Mouse (Mus musculus) embryonic stem cell, embryonic (primary cell): ENCODE data around the gene Adamtsl4.

Experiments
- CTCF ChIA-PET, 4 experiments: fragments of 300-600 bp in 2 of 4; fragments of 350-600 bp in 2 of 4; sonication (Branson Sonifier 250); formaldehyde crosslinking; loops; one replicate each; lab custom pipeline; 2022; ENCODE audit warnings: inconsistent platforms in 2 of 4; lab: Charles Lee
- POLR2A ChIA-PET, 4 experiments: fragments of 300-600 bp in 2 of 4; fragments of 350-600 bp in 2 of 4; sonication (Branson Sonifier 250); formaldehyde crosslinking; loops; one replicate each; lab custom pipeline; 2022; ENCODE audit warnings: antibody characterized with exemption in 4 of 4, inconsistent platforms in 1 of 4; lab: Charles Lee

Adamtsl4 gene

GRCm38 (mm10) chr3:95662724-95663449 lies 24.8 kb downstream of the Adamtsl4 start:
- CTCF ChIA-PET, result interaction anchor here in 3 of 4 experiments (0.6 to 3.3 kb wide), 7 partner anchors 11 to 29 kb away, joined by 3 to 23 read pairs (median 6); no protein-coding TSS in a partner anchor

DNA sequence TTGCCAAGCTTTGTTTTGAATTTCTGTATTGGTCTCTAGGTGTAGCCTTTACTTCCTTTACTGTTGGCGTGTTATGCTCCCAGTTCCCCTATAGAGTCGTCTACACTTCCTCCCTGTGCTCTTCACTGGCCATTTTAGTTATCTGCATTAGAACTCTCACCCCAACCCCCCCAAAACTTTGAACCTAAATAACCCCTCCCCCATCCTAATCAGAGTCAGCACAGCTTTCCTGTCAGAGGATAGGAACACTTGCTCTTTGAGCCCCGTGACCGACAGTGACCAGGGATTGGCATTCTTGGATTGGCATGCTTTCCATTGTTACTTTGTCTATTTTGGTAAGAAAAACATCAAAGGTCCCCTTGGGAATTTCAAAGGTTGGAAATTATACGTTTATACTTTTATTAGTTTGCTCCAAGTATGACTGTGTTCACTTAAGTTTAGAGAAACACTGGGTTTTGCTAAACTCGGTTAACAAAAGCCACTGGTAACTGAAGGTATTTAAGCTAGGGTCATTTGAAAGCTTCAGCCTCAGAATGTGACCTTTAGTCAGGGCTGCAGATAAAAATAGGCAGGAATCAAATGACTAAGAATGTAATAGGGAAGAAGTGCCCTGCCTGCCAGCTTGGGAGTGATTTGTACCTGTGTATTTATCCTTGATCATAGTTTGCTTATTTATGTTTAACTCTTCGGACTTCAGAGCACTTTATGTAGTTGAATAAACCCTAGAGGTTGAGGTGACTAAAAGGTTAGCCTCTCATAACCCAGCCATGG lies 25.6 kb downstream of the Adamtsl4 start:
- ChIA-PET CTCF (interaction anchor here in 1 of 4 experiments (0.7 to 1.0 kb wide), 2 partner anchors 24 to 276 kb away, joined by 3 read pairs; no protein-coding TSS in a partner anchor), POLR2A (interaction anchor here (0.6 to 56.4 kb wide), 23 partner anchors 3 to 633 kb away, joined by 3 to 4534 read pairs (median 20); partner anchors contain the start of genes Ensa (in 4 of the 4), Mcl1 (in 3 of the 4), Adamtsl4 (in 2 of the 4) and Golph3l (in 1 of the 4))

More at GRCm38 (mm10) chr3:95662724-95663449, 24.8 kb downstream of the Adamtsl4 start:
- POLR2A ChIA-PET, result interaction anchor here (0.7 to 56.4 kb wide), 28 partner anchors 2 to 634 kb away, joined by 3 to 4534 read pairs (median 12); partner anchors contain the start of genes Ensa (in 3 of the 4), Mcl1 (in 3 of the 4), Adamtsl4 (in 2 of the 4) and Golph3l (in 1 of the 4)

DNA sequence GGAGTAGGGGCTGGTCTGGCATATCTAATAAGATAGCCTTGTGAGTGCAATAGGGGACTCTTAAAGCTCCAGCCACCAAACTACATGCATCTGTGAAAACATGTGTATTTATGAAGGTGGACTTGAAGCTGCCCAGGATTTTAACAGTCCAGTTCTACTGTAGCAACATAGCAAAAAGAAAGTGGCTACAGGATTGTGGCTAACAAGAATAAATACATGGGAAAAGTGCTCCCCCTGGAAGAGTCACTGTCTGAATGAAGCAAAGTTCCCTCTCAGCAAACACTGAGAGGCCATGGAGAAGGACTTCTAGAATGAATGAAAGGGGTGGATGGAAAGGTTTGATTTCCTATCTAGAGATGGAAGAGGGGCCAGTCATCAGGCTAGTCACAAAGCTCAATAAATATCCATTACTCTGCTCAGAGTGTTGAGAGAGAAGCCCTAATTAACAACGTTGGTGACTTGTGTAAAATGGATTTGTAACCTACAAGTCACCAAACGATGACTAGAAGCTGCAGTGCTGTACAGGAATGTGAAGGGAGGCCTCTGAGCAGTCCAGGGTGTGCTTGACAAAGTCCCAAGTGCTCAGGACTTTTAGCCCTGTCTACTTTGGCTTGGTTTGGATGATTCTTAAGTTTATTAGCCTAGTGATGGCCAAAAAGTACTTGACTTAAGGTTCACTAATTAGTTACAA lies 26.8 kb downstream of the Adamtsl4 start:
- CTCF ChIA-PET, result interaction anchor here in 2 of 4 experiments (0.6 to 1.5 kb wide), 2 partner anchors 9 to 15 kb away, joined by 3 read pairs; no protein-coding TSS in a partner anchor
- POLR2A ChIA-PET, result interaction anchor here (0.6 to 56.4 kb wide), 17 partner anchors 3 to 74 kb away, joined by 3 to 4534 read pairs (median 76); partner anchors contain the start of genes Ensa (in 4 of the 4), Mcl1 (in 3 of the 4), Adamtsl4 (in 2 of the 4) and Golph3l (in 1 of the 4)

- POLR2A ChIA-PET, result interaction anchor here in 3 of 4 experiments (1.8 to 56.4 kb wide), 8 partner anchors 2 to 75 kb away, joined by 4 to 4534 read pairs (median 2718); partner anchors contain the start of genes Mcl1 (in 3 of the 3), Adamtsl4 (in 2 of the 3) and Ensa (in 2 of the 3)
- CTCF ChIA-PET, result interaction anchor here in 1 of 4 experiments (1.5 kb wide), 1 partner anchor 16 kb away, joined by 3 read pairs; no protein-coding TSS in a partner anchor
These were observed 27.8 kb downstream of the Adamtsl4 start for GRCm38 (mm10) chr3:95659948-95660347.

DNA sequence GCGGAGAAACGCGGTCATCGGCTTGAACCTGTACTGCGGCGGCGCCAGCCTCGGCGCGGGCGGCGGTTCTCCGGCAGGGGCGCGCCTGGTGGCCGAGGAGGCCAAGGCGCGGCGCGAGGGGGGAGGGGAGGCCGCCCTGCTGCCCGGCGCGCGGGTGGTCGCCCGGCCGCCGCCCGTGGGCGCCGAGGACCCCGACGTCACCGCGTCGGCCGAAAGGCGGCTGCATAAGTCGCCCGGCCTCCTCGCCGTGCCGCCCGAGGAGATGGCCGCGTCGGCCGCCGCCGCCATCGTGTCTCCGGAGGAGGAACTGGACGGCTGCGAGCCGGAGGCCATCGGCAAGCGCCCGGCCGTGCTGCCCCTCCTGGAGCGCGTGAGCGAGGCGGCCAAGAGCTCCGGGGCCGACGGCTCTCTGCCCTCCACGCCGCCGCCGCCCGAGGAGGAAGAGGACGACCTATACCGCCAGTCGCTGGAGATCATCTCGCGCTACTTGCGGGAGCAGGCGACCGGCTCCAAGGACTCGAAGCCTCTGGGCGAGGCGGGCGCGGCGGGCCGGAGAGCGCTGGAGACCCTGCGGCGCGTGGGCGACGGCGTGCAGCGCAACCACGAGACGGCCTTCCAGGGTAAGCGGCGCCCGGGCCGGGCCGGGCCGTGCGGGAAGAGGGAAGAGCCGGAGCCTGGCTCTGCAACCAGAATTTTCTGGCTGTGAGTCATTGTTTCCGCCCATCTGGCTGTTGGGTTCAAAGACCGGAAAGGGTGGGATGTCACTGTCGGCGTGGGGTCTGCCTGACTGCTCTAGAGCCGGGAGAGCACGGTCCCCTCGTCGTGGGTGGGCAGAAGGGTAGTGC lies 28.6 kb downstream of the Adamtsl4 start:
- CTCF ChIA-PET, result interaction anchor here in 1 of 4 experiments (1.5 kb wide), 1 partner anchor 17 kb away, joined by 3 read pairs; no protein-coding TSS in a partner anchor
- POLR2A ChIA-PET, result interaction anchor here (0.5 to 56.4 kb wide), 9 partner anchors 1 to 277 kb away, joined by 3 to 4534 read pairs (median 978); partner anchors contain the start of genes Mcl1 (in 3 of the 4), Adamtsl4 (in 2 of the 4) and Ensa (in 2 of the 4)

GRCm38 (mm10) chr3:95658236-95658867 lies 29.4 kb downstream of the Adamtsl4 start, which contains the start of gene Mcl1:
Mcl1 (plus strand) TSS chr3:95658788.
- ChIA-PET POLR2A (interaction anchor here in 3 of 4 experiments (0.5 to 56.4 kb wide), 10 partner anchors 0 to 278 kb away, joined by 3 to 4534 read pairs (median 978); partner anchors contain the start of genes Mcl1 (in 3 of the 3), Adamtsl4 (in 2 of the 3), Ensa (in 2 of the 3) and Golph3l (in 1 of the 3)), CTCF (interaction anchor here in 2 of 4 experiments (0.7 to 3.0 kb wide), 2 partner anchors 18 to 19 kb away, joined by 3 to 12 read pairs; no protein-coding TSS in a partner anchor)

DNA sequence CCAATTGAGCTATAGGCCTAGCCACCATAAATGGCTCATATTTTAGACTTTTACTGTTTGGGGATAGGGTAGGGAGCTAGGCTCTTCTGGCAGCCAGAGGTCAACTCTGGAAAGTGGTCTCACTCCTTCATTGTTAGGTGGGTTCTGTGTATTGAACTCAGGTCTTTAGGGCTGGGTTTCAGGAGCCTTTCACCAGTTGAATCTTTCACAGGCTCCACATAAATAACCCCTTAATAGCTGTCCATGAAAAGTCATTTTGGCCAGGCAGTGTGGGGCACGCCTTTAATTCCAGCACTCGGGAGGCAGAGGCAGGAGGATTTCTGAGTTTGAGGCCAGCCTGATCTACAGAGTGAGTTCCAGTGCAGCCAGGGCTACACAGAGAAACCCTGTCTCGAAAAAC lies 30.0 kb downstream of the Adamtsl4 start:
- ChIA-PET CTCF (interaction anchor here in 2 of 4 experiments (0.7 to 3.0 kb wide), 2 partner anchors 19 kb away, joined by 3 to 12 read pairs; no protein-coding TSS in a partner anchor), POLR2A (interaction anchor here (0.6 to 56.4 kb wide), 15 partner anchors 6 to 612 kb away, joined by 3 to 4534 read pairs (median 7); partner anchors contain the start of genes Ensa (in 3 of the 4), Mcl1 (in 3 of the 4), Adamtsl4 (in 2 of the 4) and Golph3l (in 1 of the 4))

GRCm38 (mm10) chr3:95657108-95657507 lies 30.6 kb downstream of the Adamtsl4 start:
- ChIA-PET CTCF (interaction anchor here in 2 of 4 experiments (0.6 to 3.0 kb wide), 2 partner anchors 19 to 24 kb away, joined by 3 to 12 read pairs; no protein-coding TSS in a partner anchor), POLR2A (interaction anchor here (0.7 to 56.4 kb wide), 15 partner anchors 6 to 612 kb away, joined by 3 to 4534 read pairs (median 7); partner anchors contain the start of genes Ensa (in 3 of the 4), Mcl1 (in 3 of the 4), Adamtsl4 (in 2 of the 4) and Hist2h2bb (in 1 of the 4))

- CTCF ChIA-PET, result interaction anchor here in 2 of 4 experiments (0.9 to 3.0 kb wide), 3 partner anchors 10 to 31 kb away, joined by 3 to 12 read pairs (median 4); partner anchors contain the start of gene Ensa (in 1 of the 2)
- POLR2A ChIA-PET, result interaction anchor here (0.5 to 56.4 kb wide), 15 partner anchors 4 to 515 kb away, joined by 3 to 4534 read pairs (median 6); partner anchors contain the start of genes Ensa (in 3 of the 4), Mcl1 (in 3 of the 4) and Adamtsl4 (in 2 of the 4)
These were observed 32.3 kb downstream of the Adamtsl4 start for GRCm38 (mm10) chr3:95655437-95655836.

GRCm38 (mm10) chr3:95654371-95654770 lies 33.3 kb downstream of the Adamtsl4 start:
- POLR2A ChIA-PET, result interaction anchor here (0.5 to 56.4 kb wide), 20 partner anchors 3 to 583 kb away, joined by 3 to 4534 read pairs (median 8); partner anchors contain the start of genes Ensa (in 3 of the 4), Mcl1 (in 3 of the 4) and Adamtsl4 (in 2 of the 4)

GRCm38 (mm10) chr3:95653473-95654034 lies 34.2 kb downstream of the Adamtsl4 start:
- ChIA-PET CTCF (interaction anchor here in 3 of 4 experiments (0.7 to 5.8 kb wide), 6 partner anchors 19 to 22 kb away, joined by 3 to 60 read pairs (median 6); no protein-coding TSS in a partner anchor), POLR2A (interaction anchor here (0.5 to 56.4 kb wide), 23 partner anchors 2 to 1287 kb away, joined by 3 to 4534 read pairs (median 6); partner anchors contain the start of genes Ensa (in 3 of the 4), Mcl1 (in 3 of the 4) and Adamtsl4 (in 2 of the 4))

More at GRCm38 (mm10) chr3:95654371-95654770, 33.3 kb downstream of the Adamtsl4 start:
- CTCF ChIA-PET, result interaction anchor here in 1 of 4 experiments (5.8 kb wide), 1 partner anchor 20 kb away, joined by 60 read pairs; no protein-coding TSS in a partner anchor

- POLR2A ChIA-PET, result interaction anchor here (0.6 to 56.4 kb wide), 28 partner anchors 1 to 1286 kb away, joined by 3 to 4534 read pairs (median 8); partner anchors contain the start of genes Ensa (in 4 of the 4), Mcl1 (in 3 of the 4), Adamtsl4 (in 2 of the 4) and Golph3l (in 2 of the 4)
- CTCF ChIA-PET, result interaction anchor here in 3 of 4 experiments (0.7 to 5.8 kb wide), 12 partner anchors 12 to 49 kb away, joined by 3 to 60 read pairs (median 6); partner anchors contain the start of gene Ensa (in 1 of the 3)
These were observed 34.8 kb downstream of the Adamtsl4 start for GRCm38 (mm10) chr3:95652871-95653270.

DNA sequence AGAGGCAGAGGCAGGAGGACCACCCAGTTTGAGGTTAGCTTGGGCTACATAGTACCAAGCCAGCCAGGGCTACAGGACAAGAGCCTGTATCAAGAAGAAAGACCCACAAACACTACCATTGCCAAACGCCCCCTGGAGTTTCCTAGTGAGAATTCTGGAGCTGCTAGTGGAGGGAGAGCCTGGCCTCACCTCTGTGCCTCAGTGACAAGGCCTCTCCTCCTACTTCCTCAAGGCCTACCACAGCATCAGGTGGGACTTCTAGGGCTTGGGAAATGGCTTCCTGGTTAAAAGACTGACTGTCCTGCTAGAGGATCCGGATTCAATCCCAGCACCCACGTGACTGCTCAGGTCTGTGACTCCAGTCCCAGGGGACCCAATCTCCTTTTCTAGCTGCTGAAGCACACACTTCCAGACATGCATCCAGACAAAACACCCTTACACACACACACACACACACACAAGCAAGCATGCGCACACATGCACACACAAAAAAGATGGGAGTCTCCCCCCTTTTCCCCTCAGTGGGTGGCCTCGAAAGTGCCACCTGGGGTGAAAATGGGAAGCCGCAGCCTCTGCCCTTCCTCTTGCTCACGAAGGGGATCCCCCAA lies 35.4 kb downstream of the Adamtsl4 start:
- POLR2A ChIA-PET, result interaction anchor here (0.6 to 56.4 kb wide), 44 partner anchors 1 to 1894 kb away, joined by 3 to 4534 read pairs (median 5); partner anchors contain the start of genes Ensa (in 4 of the 4), Mcl1 (in 3 of the 4), Adamtsl4 (in 2 of the 4) and Golph3l (in 2 of the 4)
- CTCF ChIA-PET, result interaction anchor here (0.5 to 5.8 kb wide), 21 partner anchors 9 to 310 kb away, joined by 3 to 60 read pairs (median 6); partner anchors contain the start of genes Ensa (in 1 of the 4) and Golph3l (in 1 of the 4)
